Mouse (Mus musculus) fat pad, adult 2 months (tissue): Measurements from ENCODE around the gene Ppp1r15b.
A peak's percentile ranks its signal among the peaks of the same experiment; 100 is the strongest.

Experiments
- DNase-seq: peaks from one replicate; pipeline ENCODE4 v3.0.0-alpha.2; 2011; ENCODE audit warnings: low read depth, low spot score; ENCODE audit errors: extremely low read depth

Ppp1r15b gene

GRCm38 (mm10) chr1:133130638-133131560 is at the start of gene Ppp1r15b:
Ppp1r15b (plus strand) TSS chr1:133131143.
- DNase-seq = peak; percentile 82

DNA sequence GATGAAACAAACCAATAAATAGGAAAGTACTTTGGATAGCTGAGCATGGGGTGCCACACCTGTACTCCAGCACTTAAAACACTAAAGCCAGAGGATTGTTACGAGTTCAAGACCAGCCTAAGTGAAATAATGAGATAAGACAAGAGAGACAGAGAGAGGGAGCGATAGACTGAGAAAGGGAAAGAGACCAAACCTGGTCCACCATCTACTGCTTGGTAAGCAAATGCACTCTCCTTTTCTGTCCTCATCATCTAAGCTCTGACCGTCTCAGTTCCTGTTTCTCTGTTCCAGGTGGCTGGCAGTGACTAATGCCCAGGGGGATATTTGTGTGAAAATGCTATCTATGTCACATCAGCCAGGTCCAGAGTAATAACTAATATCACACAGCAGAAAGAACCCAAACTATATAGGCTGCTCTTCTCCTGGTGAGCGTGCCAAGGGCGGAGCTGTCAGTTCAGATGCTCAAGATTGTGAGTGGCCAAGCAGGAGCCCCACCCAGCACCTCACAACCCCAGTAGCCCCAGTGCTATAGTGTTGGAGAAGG is 47.9 kb upstream of the Ppp1r15b start:
- no peak for DNase-seq

GRCm38 (mm10) chr1:133083942-133084625 is 46.9 kb upstream of the Ppp1r15b start:
- DNase-seq = no peak

GRCm38 (mm10) chr1:133084708-133085416 is 46.1 kb upstream of the Ppp1r15b start:
- no peak for DNase-seq

DNA sequence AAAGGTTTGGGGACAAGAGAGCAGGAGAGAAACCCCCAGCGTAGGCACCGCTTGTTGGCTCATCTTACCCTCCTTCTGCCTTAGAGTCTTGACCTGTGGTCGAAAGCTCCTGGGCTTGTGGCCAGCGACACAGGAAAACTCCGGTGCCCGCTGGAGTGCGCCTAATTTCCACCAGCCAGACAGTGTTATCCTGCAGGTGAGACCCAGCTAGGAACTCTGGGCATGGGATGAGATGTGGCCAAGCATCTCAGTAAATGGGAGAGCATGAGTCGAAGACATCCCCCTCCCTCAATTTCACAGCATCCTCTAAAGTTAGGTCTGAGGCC is 45.6 kb upstream of the Ppp1r15b start:
- DNase-seq = no peak

GRCm38 (mm10) chr1:133086804-133087203 is 44.1 kb upstream of the Ppp1r15b start:
- no peak for DNase-seq

DNA sequence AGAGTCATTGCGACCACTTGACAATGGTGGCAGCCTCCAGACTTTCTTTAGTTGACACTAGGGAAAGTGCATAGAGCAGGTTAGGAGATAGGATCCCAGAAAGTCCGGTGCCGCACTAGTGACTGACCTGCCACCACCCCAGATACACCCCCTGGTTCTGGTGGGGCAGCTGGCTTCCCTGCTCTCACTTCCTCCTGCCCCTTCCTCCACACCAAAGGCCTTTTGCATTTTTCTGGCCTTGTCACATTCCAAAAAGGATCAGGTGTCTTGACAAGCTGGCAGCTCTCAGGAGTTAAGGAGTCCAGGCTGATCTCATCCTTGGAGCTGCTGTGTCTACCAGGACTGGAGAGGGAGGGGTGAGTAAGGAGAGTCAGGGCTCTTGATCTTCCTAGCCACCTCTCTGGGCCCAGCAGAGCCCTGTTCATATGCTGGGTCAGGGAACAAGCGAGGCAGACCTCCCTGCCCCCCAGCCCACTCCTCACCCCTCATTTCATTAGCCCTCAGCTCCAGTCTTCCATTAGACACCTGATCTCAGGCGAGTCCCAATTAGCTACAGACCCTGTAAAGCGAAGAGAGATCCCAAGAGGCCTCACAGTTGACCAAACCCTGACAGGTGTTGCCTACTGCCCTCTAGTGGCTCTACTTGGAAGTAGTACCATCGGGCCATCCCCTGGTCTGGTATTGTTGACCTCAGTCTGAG is 43.6 kb upstream of the Ppp1r15b start:
- no peak for DNase-seq

DNA sequence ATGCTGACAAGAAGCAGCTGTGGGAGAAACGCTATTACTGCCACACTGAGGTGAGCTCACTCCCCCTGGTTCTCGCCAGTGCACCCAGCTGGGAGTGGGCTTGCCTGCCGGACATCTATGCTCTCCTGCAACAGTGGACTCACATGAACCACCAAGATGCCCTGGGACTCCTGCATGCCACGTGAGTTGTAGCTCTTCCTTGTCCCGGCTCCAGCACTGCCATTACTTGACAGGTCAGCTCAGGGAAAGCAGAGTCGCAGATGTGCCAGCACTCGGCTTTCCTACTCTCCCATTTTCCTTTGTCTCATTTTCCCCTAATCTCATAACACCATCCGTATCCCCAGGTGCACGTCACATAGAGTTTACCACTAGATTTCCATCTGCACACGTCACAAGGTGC is 42.7 kb upstream of the Ppp1r15b start:
- DNase-seq = no peak

DNA sequence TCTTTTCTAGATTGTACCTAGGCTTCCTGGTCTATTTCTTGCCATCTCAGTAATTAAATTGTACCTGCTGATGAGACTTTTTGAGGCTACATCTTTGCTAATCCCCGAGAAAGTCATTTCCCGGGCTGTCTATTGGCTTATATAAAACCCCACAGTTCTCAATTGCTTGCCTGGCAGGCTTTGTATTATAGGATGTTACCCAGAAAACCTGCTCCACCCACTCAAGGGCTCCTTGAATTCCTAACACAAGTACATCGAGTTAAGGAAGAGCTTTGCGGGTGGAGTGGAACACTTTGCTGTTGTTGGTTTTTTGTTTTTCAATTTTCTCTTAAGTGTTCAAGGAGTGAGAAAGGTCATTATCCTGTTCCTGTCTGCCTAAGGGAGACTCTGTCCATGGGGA is 41.5 kb upstream of the Ppp1r15b start:
- DNase-seq = no peak

GRCm38 (mm10) chr1:133090641-133091040 is 40.3 kb upstream of the Ppp1r15b start:
- DNase-seq = peak; percentile 91

GRCm38 (mm10) chr1:133091483-133091882 is 39.5 kb upstream of the Ppp1r15b start:
- no peak for DNase-seq

DNA sequence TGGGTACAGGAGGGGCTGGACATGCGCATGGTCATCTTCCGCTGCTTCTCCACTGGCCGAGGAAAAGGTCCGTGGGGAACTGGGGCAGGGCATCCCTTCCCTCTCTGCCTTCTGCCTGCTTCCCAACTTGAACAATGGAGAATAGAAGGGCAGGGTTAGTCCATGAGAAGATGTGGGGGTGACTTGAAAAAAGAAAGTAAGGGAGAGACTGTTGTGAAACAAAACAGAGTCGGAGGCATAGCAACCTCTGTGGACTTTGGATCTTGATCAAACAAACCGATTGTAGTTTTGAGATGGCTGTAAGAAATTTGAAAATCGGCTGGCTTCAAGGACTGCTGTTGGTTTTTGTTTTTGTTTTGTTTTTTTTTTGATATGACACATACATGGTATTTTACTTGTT is 37.2 kb upstream of the Ppp1r15b start:
- DNase-seq = no peak

DNA sequence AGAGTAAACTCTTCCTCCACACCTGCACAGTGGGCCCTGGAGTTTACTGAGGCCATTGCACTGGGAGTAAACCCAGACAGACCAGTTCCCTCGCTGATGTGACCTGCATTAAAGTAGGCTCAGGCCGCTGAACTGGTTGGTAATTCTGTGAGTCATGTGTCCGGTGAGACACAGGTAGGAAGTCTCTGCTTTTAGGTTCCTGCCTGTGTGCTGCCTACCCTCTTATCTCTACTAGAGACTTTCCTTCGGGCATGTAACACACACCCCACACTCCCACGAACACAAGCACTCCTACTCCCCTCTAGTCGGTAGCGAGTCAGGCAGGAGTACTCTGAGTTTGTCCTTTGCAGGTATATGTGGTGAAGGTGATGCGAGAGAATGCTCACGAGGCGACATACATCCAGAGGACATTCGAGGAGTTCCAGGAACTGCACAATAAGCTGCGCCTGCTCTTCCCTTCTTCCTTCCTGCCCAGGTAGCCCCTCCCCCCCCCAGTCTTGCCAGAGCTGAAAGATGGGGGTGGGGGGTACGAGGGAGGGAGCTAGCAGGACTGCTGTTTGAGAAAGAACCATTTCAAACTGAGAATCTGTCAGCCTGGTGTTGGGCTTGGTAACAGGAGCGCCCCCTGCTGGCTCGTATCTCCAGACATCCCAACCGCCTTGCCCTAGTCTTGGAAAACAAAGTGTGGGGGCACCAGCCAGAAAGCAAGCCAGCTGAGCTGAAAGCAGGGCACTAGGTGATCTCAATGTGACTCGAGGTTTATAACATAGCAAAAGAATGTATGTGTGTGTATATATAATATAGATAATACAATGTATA is 29.8 kb upstream of the Ppp1r15b start:
- no peak for DNase-seq

DNA sequence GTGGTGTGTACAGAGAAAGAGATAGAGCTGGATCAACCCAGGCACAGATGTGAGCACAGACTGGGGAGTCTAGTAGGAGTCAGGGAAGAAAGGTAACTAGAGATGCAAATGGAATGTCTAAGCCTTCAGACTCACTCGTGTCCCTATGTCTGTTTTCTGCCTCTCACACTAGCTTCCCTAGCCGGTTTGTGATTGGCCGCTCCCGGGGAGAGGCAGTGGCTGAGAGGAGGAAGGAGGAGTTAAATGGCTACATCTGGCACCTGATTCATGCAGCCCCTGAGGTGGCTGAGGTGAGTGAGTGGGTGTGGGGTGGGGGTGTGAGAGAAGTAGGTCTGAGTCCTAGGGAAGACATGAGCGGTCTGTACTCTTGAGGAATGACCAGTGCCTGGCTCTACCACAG is 28.8 kb upstream of the Ppp1r15b start:
- DNase-seq = no peak

- DNase-seq = no peak
Observed at GRCm38 (mm10) chr1:133103315-133103714, 27.6 kb upstream of the Ppp1r15b start.

- DNase-seq = no peak
Observed at GRCm38 (mm10) chr1:133103871-133104270, 27.1 kb upstream of the Ppp1r15b start.

GRCm38 (mm10) chr1:133116108-133116507 is 14.8 kb upstream of the Ppp1r15b start:
- DNase-seq = no peak

DNA sequence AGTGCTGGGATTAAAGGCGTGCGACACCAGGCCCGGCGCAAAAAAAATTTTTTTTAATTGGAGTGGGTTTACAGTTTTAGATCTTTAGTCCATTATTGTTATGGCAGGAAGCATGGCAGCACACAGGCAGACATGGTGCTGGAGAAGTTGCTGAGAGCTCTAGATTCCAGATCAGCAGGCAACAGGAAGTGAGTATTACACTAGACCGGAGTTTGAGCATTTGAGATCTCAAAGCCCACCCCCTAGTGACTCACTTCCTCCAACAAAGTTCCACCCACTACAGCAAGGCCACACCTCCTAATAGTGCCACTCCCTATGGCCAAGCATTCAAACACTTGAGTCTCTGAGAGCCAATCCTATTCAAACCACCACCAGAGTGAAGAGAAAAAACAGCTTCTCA is 12.8 kb upstream of the Ppp1r15b start:
- no peak for DNase-seq

- DNase-seq = no peak
Observed at GRCm38 (mm10) chr1:133118844-133119243, 12.1 kb upstream of the Ppp1r15b start.
